Mouse (Mus musculus) heart, adult 2 months (tissue): ENCODE data around the gene Gfpt1.

Experiments used
- CTCF ChIP-seq: fragments of 200-600 bp; IDR thresholded peaks from 2 replicates; pipeline ENCODE4 v1.8.1; 2022; ENCODE audit warnings: antibody characterized with exemption, mild to moderate bottlenecking, moderate library complexity
- POLR2A ChIP-seq: fragments of 200-500 bp; IDR thresholded peaks from 2 replicates; pipeline ENCODE4 v1.6.1; 2011; ENCODE audit warnings: mild to moderate bottlenecking, low read depth, low read length, control low read depth; ENCODE audit not compliant: insufficient read depth

GRCm38 (mm10) chr6:87005577-87005976, 37.1 kb upstream of the Gfpt1 start:
- TF ChIP-seq CTCF = no peak
- TF ChIP-seq POLR2A = no peak
